Mouse (Mus musculus): ENCODE data around the gene Adad2. TPM values are rescaled to one million over a fixed set of nuclear protein-coding genes. Genes with fewer than 3 reads are reported as not detected.

The Adad2 gene
- polyA plus RNA-seq (2012; rRNA removed), result 0.17 and 0.31 TPM in 2 replicates

GRCm38 (mm10) chr8:119612471-119612870 is at the start of gene Adad2:
Adad2 (plus strand) TSS chr8:119612747.

DNA sequence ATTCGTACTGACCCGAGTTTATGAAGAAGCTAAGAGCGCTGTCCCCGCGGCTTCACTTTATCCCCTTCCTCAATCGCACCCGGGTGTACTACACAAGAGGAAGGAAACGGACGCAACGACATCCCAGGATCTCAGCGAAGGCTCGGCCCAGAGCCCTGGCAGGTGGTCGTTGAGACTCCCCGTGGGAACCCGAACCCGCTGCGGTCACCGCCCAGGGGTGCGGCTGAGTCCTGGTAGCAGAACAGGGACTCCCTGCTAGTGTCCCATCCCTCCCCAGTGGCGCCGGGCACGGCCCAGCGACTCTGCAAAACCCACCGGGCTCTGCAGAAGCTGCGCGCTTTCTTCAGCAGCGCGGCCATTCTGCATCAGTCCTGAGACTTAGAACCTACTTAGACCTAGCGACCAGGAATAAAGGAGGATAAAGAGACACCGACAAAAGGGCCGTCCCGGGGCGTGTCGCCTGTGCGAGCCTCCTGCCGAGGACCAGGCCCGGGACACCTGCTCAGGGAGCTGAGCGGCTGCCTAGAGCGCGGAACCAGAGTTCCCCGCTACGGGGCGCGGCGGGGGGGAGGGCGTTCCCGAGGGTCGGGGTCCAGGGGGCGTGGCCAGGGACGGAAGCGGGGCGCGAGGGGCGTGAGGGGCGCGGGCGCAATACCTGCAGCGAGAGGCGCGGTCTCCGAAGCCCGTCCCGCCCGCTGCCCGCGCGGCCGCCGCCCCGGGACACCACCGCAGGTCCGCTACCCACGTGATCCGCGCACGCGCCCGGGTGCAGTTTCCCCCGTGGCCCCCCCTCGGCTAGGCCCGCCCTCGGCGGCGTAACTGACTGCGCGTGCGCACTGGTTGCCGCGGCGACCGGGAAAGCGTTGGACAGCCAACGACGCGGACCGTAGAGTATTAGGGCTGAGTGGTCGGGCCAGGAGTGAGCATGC is 37.8 kb upstream of the Adad2 start, which contains the start of the genes Hsdl1 and Dnaaf1:
Gene Hsdl1 (minus strand): TSS at position 747 of the 929 bp plus-strand sequence.
Gene Dnaaf1 (plus strand): TSS at position 799 of the 929 bp plus-strand sequence.

DNA sequence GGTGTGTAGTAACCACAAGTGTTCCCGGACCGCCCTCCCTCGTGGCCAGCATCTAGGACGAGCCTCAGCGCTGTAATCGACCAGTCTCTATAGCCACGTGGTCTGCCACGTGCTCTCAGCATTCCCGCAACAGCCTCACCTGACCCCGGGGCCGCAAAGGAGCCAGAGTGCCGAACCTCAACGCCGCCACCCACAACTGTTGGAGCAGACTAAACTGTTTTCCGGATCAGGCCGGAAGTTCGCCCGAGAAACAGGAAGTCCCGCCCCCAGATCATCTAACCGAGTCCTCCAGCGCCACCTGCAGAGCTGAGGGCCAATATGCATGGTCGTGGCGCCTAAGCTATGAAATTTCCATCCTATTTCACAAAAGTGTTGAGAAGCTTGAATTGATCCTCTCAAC is 7.6 kb upstream of the Adad2 start, which contains the start of gene Taf1c:
Gene Taf1c (minus strand): TSS at position 227 of the 400 bp plus-strand sequence.

DNA sequence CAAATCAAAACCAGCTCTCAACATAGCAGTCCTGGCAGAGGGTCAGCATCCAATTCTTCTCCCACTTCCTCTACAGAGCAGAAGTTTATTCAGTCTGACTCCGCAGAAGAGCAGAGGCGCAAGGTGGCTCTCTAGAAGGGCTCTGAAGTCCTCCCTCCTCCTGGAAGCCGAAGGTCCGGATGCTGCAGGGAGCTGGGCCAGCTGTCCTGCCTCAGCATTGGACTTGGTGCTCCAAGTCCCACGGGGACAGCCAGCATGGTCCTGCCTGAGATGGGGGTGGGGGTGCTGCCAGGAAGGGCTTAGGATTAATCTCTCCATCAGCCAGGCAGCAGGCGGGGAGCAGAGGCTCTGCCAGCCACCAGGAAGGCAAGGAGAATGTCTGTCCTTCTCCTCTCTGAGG is 22.8 kb downstream of the Adad2 start, which contains the start of gene Kcng4:
Gene Kcng4 (minus strand): TSS at position 303 of the 400 bp plus-strand sequence.

Other genes starting within 250 kb of the Adad2 start
- gene Mlycd, start 217.9 kb upstream of the Adad2 start, polyA plus RNA-seq (2012; rRNA removed), result 13.5 and 14.8 TPM in 2 replicates
- gene Osgin1, start 178.6 kb upstream of the Adad2 start, polyA plus RNA-seq (2012; rRNA removed), result 0.29 and 0.84 TPM in 2 replicates
- 34.0 and 35.3 TPM in 2 replicates for gene Necab2, start 166.0 kb upstream of the Adad2 start, polyA plus RNA-seq (2012; rRNA removed)
- gene Slc38a8, start 111.0 kb upstream of the Adad2 start, polyA plus RNA-seq (2012; rRNA removed), result 0.11 and 0.25 TPM in 2 replicates
- gene Mbtps1, start 54.0 kb upstream of the Adad2 start, polyA plus RNA-seq (2012; rRNA removed), result 91.2 and 97.3 TPM in 2 replicates
- gene Hsdl1, start 37.6 kb upstream of the Adad2 start, polyA plus RNA-seq (2012; rRNA removed), result 69.1 and 77.0 TPM in 2 replicates
- 0.21 and 0.39 TPM in 2 replicates for gene Dnaaf1, start 37.5 kb upstream of the Adad2 start, polyA plus RNA-seq (2012; rRNA removed)
- 23.0 and 25.1 TPM in 2 replicates for gene Taf1c, start 7.5 kb upstream of the Adad2 start, polyA plus RNA-seq (2012; rRNA removed)
- gene Kcng4, start 22.9 kb downstream of the Adad2 start, polyA plus RNA-seq (2012; rRNA removed), result 0.07 and 0.09 TPM in 2 replicates
- gene Wfdc1, start 53.6 kb downstream of the Adad2 start, polyA plus RNA-seq (2012; rRNA removed), result 2.6 and 2.9 TPM in 2 replicates
- gene Atp2c2, start 87.3 kb downstream of the Adad2 start, polyA plus RNA-seq (2012; rRNA removed), result 0.11 and 0.56 TPM in 2 replicates
- gene Tldc1, start 165.7 kb downstream of the Adad2 start, polyA plus RNA-seq (2012; rRNA removed), result 12.4 and 14.3 TPM in 2 replicates
- gene Cotl1, start 227.8 kb downstream of the Adad2 start, polyA plus RNA-seq (2012; rRNA removed), result 219 and 244 TPM in 2 replicates
- gene Klhl36, start 249.5 kb downstream of the Adad2 start, polyA plus RNA-seq (2012; rRNA removed), result 14.7 and 15.3 TPM in 2 replicates